Mouse (Mus musculus): ENCODE measurements at regions not wholly inside any gene's neighbourhood (a gene's known extent, or its start where the extent isn't known, plus 50 kb on each side); places are given as distances from the start of the nearest gene placed in this dataset.

- no peaks in the 10 kb centered on the region for H3K36me3 ChIP-seq
- no peak overlapping the region for H3K4me3 ChIP-seq
- H3K9me3 ChIP-seq (replicated peaks) = no peaks in the 10 kb centered on the region
- no peak overlapping the region for H3K27ac ChIP-seq
- no peak overlapping the region for H3K4me2 ChIP-seq (replicated peaks)
- no peak overlapping the region for H3K9ac ChIP-seq
- no peaks in the 10 kb centered on the region for H3K27me3 ChIP-seq
- no peaks in the 10 kb centered on the region for H3K4me1 ChIP-seq
- ATAC-seq (ENCODE audit: low FRiP score) = no peak
Measured at GRCm38 (mm10) chr10:114955608-114956007, 153.5 kb upstream of the Trhde start.

GRCm38 (mm10) chr10:114953358-114953757, 151.3 kb upstream of the Trhde start:
- 69% methylated on average over 12 of the region's 12 CpGs for WGBS
- no peak for ATAC-seq (ENCODE audit: low FRiP score)
- no peak overlapping the region for H3K9ac ChIP-seq
- no peaks in the 10 kb centered on the region for H3K4me1 ChIP-seq
- no peak overlapping the region for H3K27ac ChIP-seq
- no peaks in the 10 kb centered on the region for H3K27me3 ChIP-seq
- H3K4me3 ChIP-seq = no peak overlapping the region
- H3K9me3 ChIP-seq (replicated peaks) = no peaks in the 10 kb centered on the region
- H3K4me2 ChIP-seq (replicated peaks) = no peak overlapping the region
- no peaks in the 10 kb centered on the region for H3K36me3 ChIP-seq

GRCm38 (mm10) chr10:114949194-114949593, 147.1 kb upstream of the Trhde start:
- H3K27ac ChIP-seq = no peak overlapping the region
- WGBS = 85% methylated on average over 6 of the region's 6 CpGs
- H3K4me2 ChIP-seq (replicated peaks) = no peak overlapping the region
- H3K4me1 ChIP-seq = no peaks in the 10 kb centered on the region
- no peak overlapping the region for H3K9ac ChIP-seq
- no peaks in the 10 kb centered on the region for H3K27me3 ChIP-seq
- H3K9me3 ChIP-seq (replicated peaks) = no peaks in the 10 kb centered on the region
- H3K4me3 ChIP-seq = no peak overlapping the region
- no peaks in the 10 kb centered on the region for H3K36me3 ChIP-seq
- no peak for ATAC-seq (ENCODE audit: low FRiP score)

GRCm38 (mm10) chr10:114924746-114925145, 122.6 kb upstream of the Trhde start:
- Histone ChIP-seq H3K9me3 (replicated peaks) (no peaks in the 10 kb centered on the region), H3K4me3 (no peak overlapping the region), H3K27me3 (no peaks in the 10 kb centered on the region), H3K4me1 (no peaks in the 10 kb centered on the region), H3K36me3 (no peaks in the 10 kb centered on the region), H3K4me2 (replicated peaks) (no peak overlapping the region), H3K27ac (no peak overlapping the region), H3K9ac (no peak overlapping the region)
- no peak for ATAC-seq (ENCODE audit: low FRiP score)
- WGBS = 85% methylated on average over 2 of the region's 2 CpGs

GRCm38 (mm10) chr10:114913971-114914370, 111.9 kb upstream of the Trhde start:
- Histone ChIP-seq H3K27ac (no peak overlapping the region), H3K4me2 (replicated peaks) (no peak overlapping the region), H3K36me3 (no peaks in the 10 kb centered on the region), H3K4me3 (no peak overlapping the region), H3K4me1 (no peaks in the 10 kb centered on the region), H3K9ac (no peak overlapping the region), H3K9me3 (replicated peaks) (no peaks in the 10 kb centered on the region), H3K27me3 (no peaks in the 10 kb centered on the region)
- no peak for ATAC-seq (ENCODE audit: low FRiP score)
- 91% methylated on average over 3 of the region's 3 CpGs for WGBS

GRCm38 (mm10) chr10:114891916-114892315, 89.8 kb upstream of the Trhde start:
- Histone ChIP-seq H3K36me3 (no peaks in the 10 kb centered on the region), H3K27ac (no peak overlapping the region), H3K4me1 (no peaks in the 10 kb centered on the region), H3K9me3 (replicated peaks) (no peaks in the 10 kb centered on the region), H3K4me2 (replicated peaks) (no peak overlapping the region), H3K4me3 (no peak overlapping the region), H3K9ac (no peak overlapping the region), H3K27me3 (no peaks in the 10 kb centered on the region)
- ATAC-seq (ENCODE audit: low FRiP score) = no peak
- 90% methylated on average over 2 of the region's 2 CpGs for WGBS

- H3K4me2 ChIP-seq (replicated peaks) = no peak overlapping the region
- WGBS = 87% methylated on average over 12 of the region's 12 CpGs
- H3K27me3 ChIP-seq = no peaks in the 10 kb centered on the region
- no peak overlapping the region for H3K27ac ChIP-seq
- H3K9ac ChIP-seq = no peak overlapping the region
- H3K36me3 ChIP-seq = no peaks in the 10 kb centered on the region
- ATAC-seq (ENCODE audit: low FRiP score) = no peak
- H3K4me1 ChIP-seq = no peaks in the 10 kb centered on the region
- H3K4me3 ChIP-seq = no peak overlapping the region
- no peaks in the 10 kb centered on the region for H3K9me3 ChIP-seq (replicated peaks)
Measured at GRCm38 (mm10) chr10:114890726-114891430, 88.8 kb upstream of the Trhde start.

- no peak overlapping the region for H3K4me3 ChIP-seq
- no peak overlapping the region for H3K4me2 ChIP-seq (replicated peaks)
- H3K4me1 ChIP-seq = no peaks in the 10 kb centered on the region
- no peaks in the 10 kb centered on the region for H3K9me3 ChIP-seq (replicated peaks)
- H3K27ac ChIP-seq = no peak overlapping the region
- no peak overlapping the region for H3K9ac ChIP-seq
- H3K27me3 ChIP-seq = no peaks in the 10 kb centered on the region
- no peak for ATAC-seq (ENCODE audit: low FRiP score)
- H3K36me3 ChIP-seq = no peaks in the 10 kb centered on the region
- WGBS = 77% methylated on average over 2 of the region's 2 CpGs
Measured at GRCm38 (mm10) chr10:114871201-114871600, 69.1 kb upstream of the Trhde start.

GRCm38 (mm10) chr10:114857166-114857565, 55.1 kb upstream of the Trhde start:
- no peaks in the 10 kb centered on the region for H3K9me3 ChIP-seq (replicated peaks)
- H3K4me1 ChIP-seq = no peaks in the 10 kb centered on the region
- WGBS = 82% methylated on average over 4 of the region's 4 CpGs
- no peak overlapping the region for H3K4me3 ChIP-seq
- H3K27ac ChIP-seq = no peak overlapping the region
- H3K9ac ChIP-seq = no peak overlapping the region
- ATAC-seq (ENCODE audit: low FRiP score) = no peak
- no peaks in the 10 kb centered on the region for H3K36me3 ChIP-seq
- no peak overlapping the region for H3K4me2 ChIP-seq (replicated peaks)
- H3K27me3 ChIP-seq = no peaks in the 10 kb centered on the region

GRCm38 (mm10) chr10:114852688-114853087, 50.6 kb upstream of the Trhde start:
- Histone ChIP-seq H3K4me1 (no peaks in the 10 kb centered on the region), H3K4me3 (no peak overlapping the region), H3K27me3 (no peaks in the 10 kb centered on the region), H3K4me2 (replicated peaks) (no peak overlapping the region), H3K9me3 (replicated peaks) (no peaks in the 10 kb centered on the region), H3K9ac (no peak overlapping the region), H3K27ac (no peak overlapping the region), H3K36me3 (no peaks in the 10 kb centered on the region)
- no peak for ATAC-seq (ENCODE audit: low FRiP score)

Data from hindbrain, embryonic 12.5 days (tissue).